Mouse (Mus musculus) midbrain, embryonic 14.5 days (tissue): ENCODE data around the gene Pygm. TPM values are rescaled to one million over a fixed set of nuclear protein-coding genes. Genes with fewer than 3 reads are reported as not detected.

Experiments used
- ATAC-seq: fragments of 200-750 bp; cut with Nextera tagmentation; 2 replicates; pipeline ENCODE4 v1.8.0; 2017; ENCODE audit warnings: moderate number of reproducible peaks, moderate library complexity; ENCODE audit not compliant: low FRiP score, low TSS enrichment
- DNase-seq: peaks from one replicate; pipeline ENCODE4 v3.0.0-alpha.2; 2015
- H3K27ac ChIP-seq: fragments of 300-500 bp; sonication (generic); replicated peaks from 2 replicates; pipeline ENCODE4 v1.5.1; 2014; ENCODE audit warnings: mild to moderate bottlenecking, low read depth, low read length, moderate library complexity
- H3K27me3 ChIP-seq: fragments of 300-500 bp; sonication (generic); 2 replicates; pipeline ENCODE4 v1.6.1; 2014; ENCODE audit warnings: low read length, control low read depth, mixed read lengths; ENCODE audit not compliant: control insufficient read depth, insufficient read depth
- H3K36me3 ChIP-seq: fragments of 300-500 bp; sonication (generic); 2 replicates; pipeline ENCODE4 v1.6.1; 2014; ENCODE audit warnings: low read length, control low read depth; ENCODE audit not compliant: control insufficient read depth, insufficient read depth
- H3K4me1 ChIP-seq: fragments of 300-500 bp; sonication (generic); 2 replicates; pipeline ENCODE4 v1.6.1; 2014; ENCODE audit warnings: mild to moderate bottlenecking, antibody characterized with exemption, low read length, control low read depth; ENCODE audit not compliant: control insufficient read depth, insufficient read depth
- H3K4me2 ChIP-seq: fragments of 300-500 bp; sonication (generic); 2 replicates; pipeline ENCODE4 v1.6.1; 2014; ENCODE audit warnings: mild to moderate bottlenecking, low read length, moderate library complexity
- H3K4me3 ChIP-seq: fragments of 300-500 bp; sonication (generic); replicated peaks from 2 replicates; pipeline ENCODE4 v1.5.1; 2014; ENCODE audit warnings: low read depth, low read length
- H3K9ac ChIP-seq: fragments of 300-500 bp; sonication (generic); replicated peaks from 2 replicates; pipeline ENCODE4 v1.6.1; 2014; ENCODE audit warnings: mild to moderate bottlenecking, low read length, moderate library complexity
- H3K9me3 ChIP-seq: fragments of 300-500 bp; sonication (generic); 2 replicates; pipeline ENCODE4 v1.6.1; 2016; ENCODE audit warnings: low read length, control low read depth, mixed read lengths; ENCODE audit not compliant: control insufficient read depth
- WGBS: fragments of 180-500 bp; shearing (Covaris S2); extraction: QIAGEN DNeasy Blood & Tissue Kit; methylation state at CpG from one replicate; pipeline ENCODE4 v1.1.7; 2014; 5-methylcytosine and 5-hydroxymethylcytosine counted together
- polyA plus RNA-seq: library from polyadenylated mRNA; unstranded; fragments of >200 nt; fragmentation: Nextera tagmentation; extraction: Ambion mirVana; gene quantifications from 2 replicates; pipeline ENCODE4 v1.2.1, GENCODE M21; 2014

Pygm gene
- 2.0 and 2.9 TPM in 2 replicates for polyA plus RNA-seq

- H3K36me3 ChIP-seq = peaks cover 4% of the 10 kb centered on the region; the same call in 1 of the 2 replicates
- ATAC-seq (no peak), DNase-seq (no peak)
- WGBS = 7% methylated on average over 7 of the region's 7 CpGs
- H3K4me2 ChIP-seq = no peak within 1 kb of the TSS
- H3K27me3 ChIP-seq = no peaks in the 10 kb centered on the region
- H3K4me1 ChIP-seq = 0 out of 2 replicates have a peak, but pooled peaks cover 3% of the 10 kb centered on the region
- H3K9ac ChIP-seq = 0 out of 2 replicates have a peak within 1 kb of the TSS, but pooled peaks have one; percentile 9
- H3K4me3 ChIP-seq = no peak within 1 kb of the TSS
- no peak within 1 kb of the TSS for H3K27ac ChIP-seq
- no peaks in the 10 kb centered on the region for H3K9me3 ChIP-seq
Measured at GRCm38 (mm10) chr19:6384128-6384527, at the start of gene Pygm. Pygm (plus strand) TSS chr19:6384399.

DNA sequence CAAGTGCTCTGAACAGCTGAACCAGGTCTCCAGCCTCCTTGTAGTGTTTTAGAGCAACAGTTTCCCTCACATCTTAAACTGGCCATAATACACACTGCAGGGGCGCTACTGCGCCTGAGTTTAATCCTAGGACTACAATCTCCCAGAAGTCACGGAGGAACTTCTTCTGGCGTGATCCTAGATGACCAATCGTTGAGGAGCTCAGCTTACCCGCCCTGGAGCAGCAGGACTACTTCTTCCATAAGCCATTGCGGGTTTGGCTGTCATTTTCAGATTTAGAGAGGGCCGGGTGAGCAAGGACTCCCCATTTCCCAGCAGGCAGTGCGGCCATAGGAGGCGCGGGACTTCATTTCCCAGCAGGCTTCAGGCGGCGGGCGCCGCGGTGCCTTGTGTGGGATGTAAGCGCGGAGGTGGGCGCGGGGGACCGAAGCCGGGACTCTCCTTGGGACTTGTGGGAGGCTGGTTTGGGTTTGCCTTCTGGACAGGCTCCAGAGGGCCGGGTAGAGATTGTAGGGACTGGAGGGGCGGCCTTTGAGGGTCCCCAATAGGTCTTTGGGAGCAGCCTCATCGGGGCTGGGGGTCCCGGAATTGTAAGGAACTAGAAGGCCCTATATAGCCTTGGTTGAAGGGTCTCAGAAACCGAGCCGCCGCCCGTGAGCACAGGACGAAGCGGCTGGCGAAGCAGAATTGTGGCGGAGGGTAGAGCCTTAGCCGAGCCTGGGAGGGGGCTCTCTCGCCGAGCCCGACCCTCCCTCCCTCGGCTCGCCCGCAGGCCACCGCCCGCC is 49.3 kb upstream of the Pygm start, which contains the start of gene Men1:
Men1 (plus strand) TSS at position 307 of the 785 bp plus-strand sequence.
- Histone ChIP-seq H3K4me1 (peaks cover 12% of the 10 kb centered on the region), H3K4me3 (peak within 1 kb of the TSS; percentile 80), H3K36me3 (peaks cover 30% of the 10 kb centered on the region), H3K9ac (peak within 1 kb of the TSS; percentile 90), H3K27ac (peak within 1 kb of the TSS; percentile 77), H3K4me2 (peak within 1 kb of the TSS; percentile 79), H3K27me3 (no peaks in the 10 kb centered on the region), H3K9me3 (no peaks in the 10 kb centered on the region)
- peak; percentile 98 for DNase-seq
- WGBS = under 1% methylated on average over 42 of the region's 43 CpGs
- peak; percentile 92 for ATAC-seq

GRCm38 (mm10) chr19:6335458-6335827 is 48.8 kb upstream of the Pygm start:
- peak overlapping the region; percentile 77 for H3K27ac ChIP-seq
- H3K4me3 ChIP-seq = peak overlapping the region; percentile 80
- peak; percentile 16 for DNase-seq
- H3K4me2 ChIP-seq = peak overlapping the region; percentile 79
- peak overlapping the region; percentile 90 for H3K9ac ChIP-seq
- no peaks in the 10 kb centered on the region for H3K9me3 ChIP-seq
- no peaks in the 10 kb centered on the region for H3K27me3 ChIP-seq
- peaks cover 12% of the 10 kb centered on the region for H3K4me1 ChIP-seq
- peaks cover 36% of the 10 kb centered on the region for H3K36me3 ChIP-seq
- 0 out of 2 replicates have a peak, but pooled peaks have one; percentile 0 for ATAC-seq
- WGBS = under 1% methylated on average over 25 of the region's 25 CpGs

DNA sequence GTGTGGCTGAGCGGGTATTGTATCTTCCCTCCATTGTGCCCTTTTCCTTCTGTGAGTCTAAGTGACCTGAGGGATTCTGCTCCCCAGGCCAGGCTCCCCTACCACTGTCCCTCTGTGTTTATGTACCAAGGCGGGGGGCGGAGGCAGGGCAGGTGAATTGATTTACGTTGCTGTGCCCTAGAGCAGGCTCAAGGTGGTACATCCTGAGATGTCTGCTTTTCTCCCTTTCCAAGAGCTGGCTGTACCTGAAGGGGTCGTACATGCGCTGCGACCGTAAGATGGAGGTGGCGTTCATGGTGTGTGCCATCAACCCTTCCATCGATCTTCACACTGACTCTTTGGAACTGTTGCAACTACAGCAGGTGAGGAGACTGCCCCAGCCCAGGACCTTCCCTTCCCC is 47.3 kb upstream of the Pygm start:
- no peaks in the 10 kb centered on the region for H3K9me3 ChIP-seq
- no peaks in the 10 kb centered on the region for H3K27me3 ChIP-seq
- peak overlapping the region; percentile 90; the same call in 1 of the 2 replicates for H3K9ac ChIP-seq
- H3K36me3 ChIP-seq = peaks cover 40% of the 10 kb centered on the region
- no peak for DNase-seq
- peak overlapping the region; percentile 80 for H3K4me3 ChIP-seq
- no peak for ATAC-seq
- WGBS = 96% methylated on average over 10 of the region's 10 CpGs
- peaks cover 20% of the 10 kb centered on the region for H3K4me1 ChIP-seq
- H3K27ac ChIP-seq = no peak overlapping the region
- peak overlapping the region; percentile 79 for H3K4me2 ChIP-seq

DNA sequence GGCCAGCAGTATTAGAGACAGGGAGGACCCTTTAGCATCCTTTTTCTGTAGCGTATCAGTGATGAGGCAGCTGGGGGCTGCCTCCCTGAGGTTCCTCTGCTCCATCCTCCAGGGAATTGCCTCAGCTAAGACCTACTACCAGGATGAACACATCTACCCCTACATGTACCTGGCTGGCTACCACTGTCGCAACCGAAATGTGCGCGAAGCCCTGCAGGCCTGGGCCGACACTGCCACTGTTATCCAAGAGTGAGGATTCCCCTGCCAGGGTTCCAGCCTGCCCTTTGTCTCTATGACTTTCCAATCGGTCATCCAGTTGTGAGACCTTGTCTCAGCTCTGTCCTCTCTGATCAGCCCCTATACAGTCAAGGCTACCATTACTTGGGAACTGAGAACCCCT is 46.0 kb upstream of the Pygm start:
- H3K4me3 ChIP-seq = no peak overlapping the region
- no peak for ATAC-seq
- H3K27ac ChIP-seq = no peak overlapping the region; the same call in 1 of the 2 replicates
- no peaks in the 10 kb centered on the region for H3K27me3 ChIP-seq
- no peak overlapping the region for H3K4me2 ChIP-seq
- peaks cover 49% of the 10 kb centered on the region for H3K36me3 ChIP-seq
- no peak for DNase-seq
- peaks cover 20% of the 10 kb centered on the region for H3K4me1 ChIP-seq
- 95% methylated on average over 7 of the region's 7 CpGs for WGBS
- no peak overlapping the region for H3K9ac ChIP-seq
- no peaks in the 10 kb centered on the region for H3K9me3 ChIP-seq

DNA sequence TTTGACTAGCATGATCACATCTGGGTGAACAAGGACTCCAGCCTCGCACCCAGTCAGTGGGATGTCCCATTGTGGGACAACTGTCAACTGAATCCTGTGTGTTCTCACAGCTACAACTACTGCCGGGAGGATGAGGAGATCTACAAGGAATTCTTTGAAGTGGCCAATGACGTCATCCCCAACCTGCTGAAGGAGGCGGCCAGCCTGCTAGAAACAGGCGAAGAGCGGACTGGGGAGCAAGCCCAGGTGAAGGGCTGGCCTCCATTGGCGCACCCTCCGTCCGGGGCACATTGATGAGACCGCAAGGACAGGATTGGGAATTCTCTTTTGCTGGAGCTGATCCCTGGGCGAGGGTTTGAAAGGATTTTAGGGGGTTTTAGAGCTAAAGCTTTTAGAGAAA is 45.5 kb upstream of the Pygm start:
- H3K36me3 ChIP-seq = peaks cover 54% of the 10 kb centered on the region
- H3K9me3 ChIP-seq = no peaks in the 10 kb centered on the region
- H3K9ac ChIP-seq = no peak overlapping the region
- H3K27me3 ChIP-seq = no peaks in the 10 kb centered on the region
- no peak overlapping the region for H3K27ac ChIP-seq
- H3K4me2 ChIP-seq = no peak overlapping the region
- H3K4me3 ChIP-seq = no peak overlapping the region
- peaks cover 20% of the 10 kb centered on the region for H3K4me1 ChIP-seq
- ATAC-seq (no peak), DNase-seq (no peak)
- 95% methylated on average over 11 of the region's 11 CpGs for WGBS

- WGBS = 97% methylated on average over 6 of the region's 6 CpGs
- no peak for ATAC-seq
- peaks cover 59% of the 10 kb centered on the region for H3K36me3 ChIP-seq
Measured at GRCm38 (mm10) chr19:6339191-6339590, 45.0 kb upstream of the Pygm start.

GRCm38 (mm10) chr19:6339890-6340504 is 44.2 kb upstream of the Pygm start:
- Histone ChIP-seq H3K4me1 (peaks cover 20% of the 10 kb centered on the region), H3K36me3 (peaks cover 67% of the 10 kb centered on the region), H3K9me3 (no peaks in the 10 kb centered on the region), H3K9ac (no peak overlapping the region), H3K27ac (no peak overlapping the region), H3K4me2 (peak overlapping the region; percentile 84; the same call in 1 of the 2 replicates), H3K27me3 (no peaks in the 10 kb centered on the region), H3K4me3 (no peak overlapping the region)
- WGBS = 60% methylated on average over 15 of the region's 15 CpGs
- no peak for DNase-seq
- ATAC-seq = no peak

More at GRCm38 (mm10) chr19:6339191-6339590, 45.0 kb upstream of the Pygm start:
- Histone ChIP-seq H3K9ac (no peak overlapping the region), H3K27me3 (no peaks in the 10 kb centered on the region), H3K4me3 (no peak overlapping the region), H3K27ac (no peak overlapping the region), H3K4me2 (no peak overlapping the region), H3K9me3 (no peaks in the 10 kb centered on the region), H3K4me1 (peaks cover 20% of the 10 kb centered on the region)
- no peak for DNase-seq
